Mouse (Mus musculus) CD8-positive naive resting alpha-beta T cell, adult 2 months (primary cell): ENCODE results near the gene Pde1c.

ENCODE experiments used
- DNase-seq, 2 experiments: peaks; one replicate each; pipeline ENCODE4 v3.0.0; 2022; ENCODE audit warnings: low read depth in 2 of 2, low spot score in 2 of 2

Gene Pde1c

DNA sequence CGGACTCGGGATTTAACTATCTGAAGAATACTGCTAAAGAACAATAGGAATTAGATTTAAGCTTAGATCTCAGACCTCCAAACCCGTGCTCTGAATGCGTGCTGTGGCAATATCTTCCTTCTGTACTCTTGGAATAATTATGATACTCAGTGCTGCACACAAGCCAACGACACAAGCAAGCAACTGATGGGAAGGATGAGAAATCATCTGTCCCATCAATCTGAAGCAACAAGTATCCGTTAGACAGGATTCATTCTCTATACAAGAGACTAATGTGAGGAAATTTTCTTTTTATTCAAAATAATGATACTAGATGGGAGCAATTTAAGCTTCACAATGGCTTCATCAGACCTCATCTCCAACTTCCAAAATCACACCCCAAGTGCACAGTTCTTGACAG lies 237.5 kb downstream of the Pde1c start:
- DNase-seq = no peak

DNA sequence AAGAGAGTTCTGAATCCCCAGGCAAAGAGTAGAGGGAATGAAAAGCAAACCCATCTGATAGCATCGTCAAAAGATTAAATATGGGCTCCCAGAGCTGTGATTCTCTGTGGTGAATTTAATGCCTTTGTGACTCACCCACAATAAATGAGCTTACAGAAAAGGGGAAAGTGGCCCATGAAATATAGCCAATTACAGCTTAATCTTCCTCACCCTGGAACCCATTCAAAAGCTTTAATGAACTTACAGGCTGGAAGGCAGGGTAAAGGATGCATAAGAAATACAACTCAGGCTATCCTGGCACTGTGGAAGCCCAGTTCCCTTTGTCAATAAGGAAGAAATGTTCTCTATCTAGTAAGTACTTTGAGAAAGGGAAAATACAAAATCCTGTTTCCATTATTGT lies 240.8 kb downstream of the Pde1c start:
- no peak for DNase-seq

DNA sequence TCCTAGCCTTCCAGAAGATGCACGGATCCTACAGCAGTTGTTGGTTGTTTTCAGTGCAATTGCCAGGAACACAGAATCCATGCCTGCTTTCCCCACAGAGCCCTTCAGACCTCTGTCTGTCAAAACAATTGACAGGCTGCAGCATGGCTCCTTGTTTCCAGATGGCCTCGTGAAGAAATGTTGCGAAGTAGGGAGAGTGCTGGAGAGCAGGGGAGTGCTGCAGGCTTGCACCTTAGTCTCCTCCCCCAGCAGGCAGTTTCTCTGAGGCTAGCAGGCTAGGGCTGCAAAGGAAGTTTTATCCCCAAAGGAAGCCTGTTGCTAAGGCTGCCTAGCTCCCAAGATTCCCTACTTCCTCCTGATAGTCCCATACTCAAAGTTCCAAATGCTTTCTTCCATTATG lies 246.1 kb downstream of the Pde1c start:
- no peak for DNase-seq

- no peak for DNase-seq
These were observed 258.6 kb downstream of the Pde1c start for GRCm38 (mm10) chr6:56310318-56310717.

GRCm38 (mm10) chr6:56306066-56306465 lies 262.8 kb downstream of the Pde1c start:
- DNase-seq = no peak

GRCm38 (mm10) chr6:56292176-56292575 lies 276.7 kb downstream of the Pde1c start:
- DNase-seq = no peak

DNA sequence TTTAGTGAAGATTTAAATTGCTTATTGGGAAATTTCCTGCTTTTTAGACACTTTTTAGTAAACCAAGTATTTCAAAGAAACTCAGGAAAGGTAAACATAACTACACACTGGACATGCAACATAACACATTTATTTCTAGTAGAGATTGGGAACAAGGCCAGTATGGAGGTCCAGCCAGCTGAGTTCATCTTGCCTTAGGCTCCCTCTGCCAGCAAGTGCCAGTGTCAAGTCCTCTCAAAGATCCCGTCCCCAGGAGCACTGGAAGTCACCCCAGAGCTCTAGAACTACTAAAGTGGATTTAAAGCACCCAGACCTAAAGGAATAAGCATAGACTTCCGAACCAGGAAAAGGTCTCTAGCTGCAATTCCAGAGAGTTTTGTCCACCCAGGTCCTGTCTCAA lies 279.6 kb downstream of the Pde1c start:
- DNase-seq = no peak

- DNase-seq = no peak
These were observed 284.1 kb downstream of the Pde1c start for GRCm38 (mm10) chr6:56284821-56285220.

DNA sequence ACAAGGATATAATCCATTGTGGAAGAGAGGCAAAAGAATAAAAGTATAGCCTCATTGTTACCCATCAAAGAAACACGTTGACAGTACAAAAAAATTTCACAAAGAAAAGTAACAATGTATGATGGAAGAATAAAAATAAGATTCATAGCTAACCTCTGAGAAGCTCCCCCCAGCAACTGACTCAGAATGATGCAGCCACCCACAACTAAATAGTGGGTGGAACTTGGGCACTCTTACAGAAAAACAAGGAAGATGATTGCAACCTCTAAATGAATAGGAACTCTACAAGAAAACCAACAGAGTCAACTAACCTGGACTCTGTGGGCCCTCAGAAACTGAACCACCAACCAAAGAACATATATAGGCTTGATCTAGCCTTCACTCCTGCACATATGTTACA lies 293.4 kb downstream of the Pde1c start:
- no peak for DNase-seq

DNA sequence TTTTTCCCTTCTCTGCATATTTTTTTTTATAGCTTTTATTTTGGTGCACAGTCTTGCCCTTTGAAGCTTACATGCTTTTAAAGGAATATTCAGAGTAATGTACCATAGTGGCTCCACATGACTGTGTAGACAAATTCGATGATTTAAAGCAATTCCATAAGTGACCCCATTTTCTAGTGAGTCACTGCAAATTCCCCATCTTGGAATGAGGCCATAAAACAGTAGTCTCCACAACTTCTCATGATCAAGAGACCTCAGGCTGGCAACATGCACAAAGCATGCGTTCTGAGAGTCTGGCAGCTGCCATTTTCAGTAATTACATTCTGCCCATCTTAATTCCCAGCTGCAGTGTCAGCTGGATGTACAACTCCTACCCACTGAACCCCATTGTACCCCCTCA lies 297.2 kb downstream of the Pde1c start:
- DNase-seq = no peak

DNA sequence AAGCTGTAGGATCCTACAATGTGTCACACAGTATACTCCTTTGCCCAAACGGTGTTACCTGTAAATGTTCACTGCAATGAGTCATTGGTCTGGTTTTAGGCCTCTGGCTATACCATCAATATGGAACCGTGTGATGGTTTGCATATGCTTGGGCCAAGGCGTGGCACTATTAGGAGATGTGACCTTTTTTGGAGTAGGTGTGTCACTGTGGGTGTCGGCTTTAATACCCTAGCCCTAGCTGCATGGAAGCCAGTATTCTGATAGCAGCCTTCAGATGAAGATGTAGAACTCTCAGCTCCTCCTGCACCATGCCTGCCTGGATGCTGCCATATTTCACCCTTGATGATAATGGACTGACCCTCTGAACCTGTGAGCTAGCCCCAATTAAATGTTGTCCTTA lies 304.4 kb downstream of the Pde1c start:
- DNase-seq = no peak

DNA sequence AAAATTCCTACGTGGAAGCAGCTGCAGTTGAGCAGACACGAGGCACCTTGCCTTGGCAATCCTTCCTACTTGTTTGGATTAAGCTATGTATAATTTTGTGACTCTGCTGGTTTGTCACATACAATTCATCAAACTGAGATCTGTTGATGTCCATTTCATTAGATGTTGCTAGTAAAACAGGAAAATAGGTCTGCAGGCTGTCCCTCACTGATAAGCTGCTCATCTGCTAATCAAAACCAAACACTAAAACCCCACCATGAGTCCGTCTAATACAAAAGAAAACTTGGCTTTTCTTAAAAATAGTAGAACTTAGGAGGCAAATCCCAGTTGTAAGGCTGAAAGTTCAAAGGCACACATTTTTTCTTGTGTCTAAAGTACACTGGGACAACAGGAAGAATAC lies 308.8 kb downstream of the Pde1c start:
- no peak for DNase-seq

- DNase-seq = no peak
These were observed 311.2 kb downstream of the Pde1c start for GRCm38 (mm10) chr6:56257555-56258297.

- no peak for DNase-seq
These were observed 318.8 kb downstream of the Pde1c start for GRCm38 (mm10) chr6:56250091-56250490.

- no peak for DNase-seq
These were observed 377.3 kb downstream of the Pde1c start for GRCm38 (mm10) chr6:56191426-56192140.

DNA sequence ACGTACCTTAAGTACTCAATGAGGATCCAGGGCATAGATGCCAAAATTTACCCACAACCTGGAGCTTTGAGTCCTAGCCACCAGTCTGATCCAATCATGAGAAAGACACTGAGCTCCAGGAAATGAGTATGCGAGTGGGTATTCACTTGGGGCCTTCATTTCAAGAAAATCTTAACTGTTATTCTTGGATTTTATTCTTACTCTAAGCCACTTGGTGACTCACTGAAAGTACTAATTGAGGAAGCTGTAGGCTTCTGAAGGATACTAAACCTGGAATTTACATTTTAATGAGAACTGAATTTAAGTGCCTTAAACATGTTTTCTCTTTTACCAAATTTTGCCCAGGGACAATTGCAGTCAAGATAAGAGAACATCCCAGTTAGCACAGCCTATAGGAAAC lies 392.4 kb downstream of the Pde1c start:
- no peak for DNase-seq

DNA sequence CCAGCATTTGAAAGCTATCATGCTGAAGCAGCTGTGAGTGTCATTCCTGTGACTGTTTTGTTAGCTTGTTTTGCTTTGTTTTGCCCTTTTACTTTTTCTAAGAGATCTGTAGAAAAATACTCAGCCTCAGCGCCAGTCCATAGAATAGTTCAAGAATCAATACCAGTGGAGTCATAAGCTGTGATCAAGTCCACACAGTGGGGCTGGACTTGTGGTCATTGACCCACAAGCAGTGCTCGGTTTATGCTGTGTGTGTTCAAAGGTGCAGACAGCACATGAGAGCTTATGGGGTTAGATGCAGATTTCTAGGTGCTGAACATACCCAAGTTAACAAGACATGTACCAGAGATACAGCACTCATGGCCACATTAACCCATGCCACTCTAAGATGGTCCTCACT lies 396.7 kb downstream of the Pde1c start:
- DNase-seq = no peak

- DNase-seq = no peak
These were observed 400.2 kb downstream of the Pde1c start for GRCm38 (mm10) chr6:56168736-56169135.

GRCm38 (mm10) chr6:56158217-56158616 lies 410.7 kb downstream of the Pde1c start:
- no peak for DNase-seq

- no peak for DNase-seq
These were observed 412.1 kb downstream of the Pde1c start for GRCm38 (mm10) chr6:56156836-56157235.

DNA sequence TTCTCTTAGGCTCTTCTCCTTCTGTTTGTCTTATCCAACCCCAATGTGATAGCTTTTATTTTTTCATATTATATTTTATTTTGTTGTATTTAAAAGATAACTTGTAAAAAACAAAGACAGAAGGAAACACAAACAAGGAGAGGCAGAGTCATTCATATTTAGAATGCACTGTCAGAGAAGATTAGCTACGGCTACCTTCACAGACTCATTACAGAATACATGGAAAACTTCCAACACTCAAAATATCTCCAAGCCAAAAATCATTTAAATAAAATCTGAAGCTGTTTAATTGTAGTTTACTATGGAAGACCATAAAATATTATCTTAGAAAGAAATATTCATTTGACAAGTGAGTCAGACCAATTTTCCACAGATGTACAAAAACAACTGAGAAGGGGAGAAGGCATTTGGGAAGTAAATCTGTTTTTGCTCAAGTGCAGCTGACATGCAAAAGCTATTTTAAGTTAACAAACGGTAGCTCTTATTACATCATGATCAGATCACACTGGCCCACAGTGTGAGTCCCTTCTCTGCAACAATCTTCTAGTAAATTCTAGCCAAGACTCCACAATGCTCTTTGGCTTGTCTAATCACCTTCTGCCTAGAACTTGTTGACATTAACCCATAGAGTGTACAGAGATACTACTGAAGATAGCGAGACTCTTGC lies 438.3 kb downstream of the Pde1c start:
- DNase-seq = no peak

- no peak for DNase-seq
These were observed 469.3 kb downstream of the Pde1c start for GRCm38 (mm10) chr6:56099520-56100101.
